Mouse (Mus musculus) kidney, embryonic 16.5 days (tissue): ENCODE measurements around the gene Ice1. TPM values are rescaled to one million over a fixed set of nuclear protein-coding genes. Genes with fewer than 3 reads are reported as not detected.

Experiments used
- ATAC-seq: fragments of 200-750 bp; cut with Nextera tagmentation; 2 replicates; pipeline ENCODE4 v1.8.0; 2017; ENCODE audit warnings: moderate TSS enrichment; ENCODE audit not compliant: low FRiP score, low TSS enrichment
- H3K27ac ChIP-seq: fragments of 300-500 bp; sonication (generic); 2 replicates; pipeline ENCODE4 v1.5.1; 2014; ENCODE audit warnings: low read length
- H3K27me3 ChIP-seq: fragments of 300-500 bp; sonication (generic); 2 replicates; pipeline ENCODE4 v1.6.1; 2014; ENCODE audit warnings: low read length, control low read depth, mixed read lengths; ENCODE audit not compliant: insufficient read depth
- H3K36me3 ChIP-seq: fragments of 300-500 bp; sonication (generic); 2 replicates; pipeline ENCODE4 v1.6.1; 2014; ENCODE audit warnings: low read length, control low read depth, mixed read lengths; ENCODE audit not compliant: insufficient read depth
- H3K4me1 ChIP-seq: fragments of 300-500 bp; sonication (generic); 2 replicates; pipeline ENCODE4 v1.6.1; 2014; ENCODE audit warnings: low read length, control low read depth, mixed read lengths; ENCODE audit not compliant: insufficient read depth
- H3K4me2 ChIP-seq: fragments of 300-500 bp; sonication (generic); replicated peaks from 2 replicates; pipeline ENCODE4 v1.6.1; 2014; ENCODE audit warnings: low read depth, low read length
- H3K4me3 ChIP-seq: fragments of 300-500 bp; sonication (generic); 2 replicates; pipeline ENCODE4 v1.5.1; 2014; ENCODE audit warnings: mild to moderate bottlenecking, low read length
- H3K9ac ChIP-seq: fragments of 300-500 bp; sonication (generic); replicated peaks from 2 replicates; pipeline ENCODE4 v1.6.1; 2014; ENCODE audit warnings: low read length
- H3K9me3 ChIP-seq: fragments of 300-500 bp; sonication (generic); 2 replicates; pipeline ENCODE4 v1.6.1; 2016; ENCODE audit warnings: low read length, control low read depth
- WGBS: fragments of 180-500 bp; shearing (Covaris S2); extraction: QIAGEN DNeasy Blood & Tissue Kit; methylation state at CpG from one replicate; pipeline ENCODE4 v1.1.7; 2014; 5-methylcytosine and 5-hydroxymethylcytosine counted together
- polyA plus RNA-seq: library from polyadenylated mRNA; unstranded; fragments of >200 nt; fragmentation: Nextera tagmentation; extraction: Ambion mirVana; gene quantifications from 2 replicates; pipeline ENCODE4 v1.2.1, GENCODE M21; 2015

Gene Ice1
- polyA plus RNA-seq, 1 experiment from 2014 or later = 19.9 TPM

GRCm38 (mm10) chr13:70659715-70660114 is 22.3 kb upstream of the Ice1 start:
- Histone ChIP-seq H3K27ac (no peak overlapping the region), H3K9ac (no peak overlapping the region), H3K4me3 (no peak overlapping the region), H3K36me3 (no peaks in the 10 kb centered on the region), H3K9me3 (no peaks in the 10 kb centered on the region), H3K4me1 (peaks cover under 1% of the 10 kb centered on the region), H3K4me2 (no peak overlapping the region), H3K27me3 (peaks cover 3% of the 10 kb centered on the region; the same call in 1 of the 2 replicates)
- no peak for ATAC-seq
- WGBS = 74% methylated on average over 4 of the region's 4 CpGs

GRCm38 (mm10) chr13:70656741-70657140 is 19.3 kb upstream of the Ice1 start:
- WGBS = 53% methylated on average over 4 of the region's 4 CpGs
- ATAC-seq = no peak

GRCm38 (mm10) chr13:70656329-70656728 is 18.9 kb upstream of the Ice1 start:
- H3K4me3 ChIP-seq = no peak overlapping the region
- ATAC-seq = no peak
- 26% methylated on average over 8 of the region's 8 CpGs for WGBS
- H3K27me3 ChIP-seq = peaks cover 3% of the 10 kb centered on the region; the same call in 1 of the 2 replicates
- peaks cover 10% of the 10 kb centered on the region for H3K4me1 ChIP-seq
- no peak overlapping the region for H3K9ac ChIP-seq
- no peaks in the 10 kb centered on the region for H3K9me3 ChIP-seq
- no peak overlapping the region for H3K27ac ChIP-seq
- H3K4me2 ChIP-seq = no peak overlapping the region
- H3K36me3 ChIP-seq = no peaks in the 10 kb centered on the region

More at GRCm38 (mm10) chr13:70656741-70657140, 19.3 kb upstream of the Ice1 start:
- no peak overlapping the region for H3K4me2 ChIP-seq
- H3K27me3 ChIP-seq = peaks cover 3% of the 10 kb centered on the region; the same call in 1 of the 2 replicates
- H3K9ac ChIP-seq = no peak overlapping the region
- no peaks in the 10 kb centered on the region for H3K9me3 ChIP-seq
- no peak overlapping the region for H3K4me3 ChIP-seq
- peaks cover 10% of the 10 kb centered on the region for H3K4me1 ChIP-seq
- H3K36me3 ChIP-seq = no peaks in the 10 kb centered on the region
- no peak overlapping the region for H3K27ac ChIP-seq

GRCm38 (mm10) chr13:70655570-70655969 is 18.1 kb upstream of the Ice1 start:
- peaks cover 3% of the 10 kb centered on the region; the same call in 1 of the 2 replicates for H3K27me3 ChIP-seq
- H3K4me1 ChIP-seq = peaks cover 10% of the 10 kb centered on the region
- no peak overlapping the region for H3K4me3 ChIP-seq
- no peak overlapping the region for H3K4me2 ChIP-seq
- H3K27ac ChIP-seq = no peak overlapping the region
- no peak for ATAC-seq
- H3K9ac ChIP-seq = no peak overlapping the region
- H3K36me3 ChIP-seq = no peaks in the 10 kb centered on the region
- WGBS = 58% methylated on average over 12 of the region's 12 CpGs
- H3K9me3 ChIP-seq = no peaks in the 10 kb centered on the region

- H3K4me3 ChIP-seq = no peak overlapping the region
- peak overlapping the region; percentile 88 for H3K27ac ChIP-seq
- no peaks in the 10 kb centered on the region for H3K36me3 ChIP-seq
- no peak overlapping the region for H3K4me2 ChIP-seq
- H3K9ac ChIP-seq = 0 out of 2 replicates have a peak overlapping the region, but pooled peaks have one; percentile 29
- WGBS = 29% methylated on average over 5 of the region's 5 CpGs
- ATAC-seq = peak; percentile 82
- H3K9me3 ChIP-seq = no peaks in the 10 kb centered on the region
- peaks cover 3% of the 10 kb centered on the region; the same call in 1 of the 2 replicates for H3K27me3 ChIP-seq
- peaks cover 10% of the 10 kb centered on the region for H3K4me1 ChIP-seq
Observed at GRCm38 (mm10) chr13:70654091-70654770, 16.8 kb upstream of the Ice1 start.

GRCm38 (mm10) chr13:70653457-70653856 is 16.0 kb upstream of the Ice1 start:
- Histone ChIP-seq H3K9ac (no peak overlapping the region), H3K27me3 (peaks cover 3% of the 10 kb centered on the region; the same call in 1 of the 2 replicates), H3K36me3 (no peaks in the 10 kb centered on the region), H3K27ac (peak overlapping the region; percentile 16; the same call in 1 of the 2 replicates), H3K9me3 (no peaks in the 10 kb centered on the region), H3K4me1 (peaks cover 10% of the 10 kb centered on the region), H3K4me3 (no peak overlapping the region), H3K4me2 (no peak overlapping the region)
- ATAC-seq = no peak
- 69% methylated on average over 2 of the region's 2 CpGs for WGBS

GRCm38 (mm10) chr13:70650011-70650436 is 12.6 kb upstream of the Ice1 start:
- ATAC-seq = no peak; the same call in 1 of the 2 replicates
- Histone ChIP-seq H3K27ac (peak overlapping the region; percentile 10; the same call in 1 of the 2 replicates), H3K36me3 (no peaks in the 10 kb centered on the region), H3K4me1 (peaks cover 14% of the 10 kb centered on the region), H3K27me3 (no peaks in the 10 kb centered on the region), H3K4me3 (no peak overlapping the region), H3K9me3 (no peaks in the 10 kb centered on the region), H3K4me2 (no peak overlapping the region), H3K9ac (no peak overlapping the region)
- 42% methylated on average over 3 of the region's 3 CpGs for WGBS

- peaks cover 5% of the 10 kb centered on the region for H3K4me1 ChIP-seq
- no peak overlapping the region for H3K4me2 ChIP-seq
- no peaks in the 10 kb centered on the region for H3K27me3 ChIP-seq
- H3K9me3 ChIP-seq = no peaks in the 10 kb centered on the region
- WGBS = 53% methylated on average over 10 of the region's 10 CpGs
- no peaks in the 10 kb centered on the region for H3K36me3 ChIP-seq
- no peak overlapping the region for H3K4me3 ChIP-seq
- H3K27ac ChIP-seq = peak overlapping the region; percentile 72
- peak; percentile 47 for ATAC-seq
- no peak overlapping the region for H3K9ac ChIP-seq
Observed at GRCm38 (mm10) chr13:70645968-70646505, 8.6 kb upstream of the Ice1 start.

- H3K36me3 ChIP-seq = no peaks in the 10 kb centered on the region
- 49% methylated on average over 3 of the region's 3 CpGs for WGBS
- no peak overlapping the region for H3K4me2 ChIP-seq
- H3K27me3 ChIP-seq = no peaks in the 10 kb centered on the region
- H3K4me3 ChIP-seq = no peak overlapping the region
- H3K27ac ChIP-seq = no peak overlapping the region
- peaks cover 5% of the 10 kb centered on the region for H3K4me1 ChIP-seq
- ATAC-seq = no peak
- H3K9me3 ChIP-seq = no peaks in the 10 kb centered on the region
- no peak overlapping the region for H3K9ac ChIP-seq
Observed at GRCm38 (mm10) chr13:70644083-70644462, 6.6 kb upstream of the Ice1 start.
